Mouse (Mus musculus): ENCODE data around the gene Tenm2.

Tenm2 gene

DNA sequence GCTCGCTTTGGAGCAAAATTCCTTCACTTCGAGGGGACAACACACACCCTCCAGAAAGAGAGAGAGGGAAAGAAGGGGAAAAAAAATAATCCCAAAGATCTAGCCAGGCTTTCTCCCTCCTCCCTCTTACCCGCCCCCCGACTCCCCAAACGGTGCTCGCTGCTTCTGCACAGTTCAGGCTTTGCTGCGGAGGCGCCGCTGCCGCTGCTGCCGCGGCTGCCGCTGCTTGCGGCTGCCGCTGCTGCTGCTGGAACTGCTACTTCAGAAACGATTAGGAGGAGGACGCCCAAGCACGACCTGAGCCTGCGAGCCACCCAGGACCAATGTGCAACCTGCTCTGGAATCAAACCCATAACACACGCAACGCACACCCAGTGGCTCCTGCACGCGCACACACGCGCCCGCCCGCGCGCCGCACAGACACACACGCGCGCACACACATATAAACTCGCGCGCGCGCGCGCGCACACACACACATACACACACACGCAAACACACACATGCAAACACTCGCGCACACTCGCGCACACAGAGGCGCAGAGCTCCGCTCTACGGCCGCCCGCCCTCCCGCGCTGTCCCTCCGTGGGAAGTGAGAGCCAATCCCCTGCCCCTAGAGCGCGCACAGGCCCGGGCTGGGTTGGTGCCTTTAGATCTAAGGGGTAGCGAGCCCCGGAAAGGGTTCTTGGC lies at the start of gene Tenm2:
Tenm2 (minus strand) TSS at position 51 of the 687 bp plus-strand sequence.
- in situ Hi-C loops (cut with MboI, MseI) = no loop called here

DNA sequence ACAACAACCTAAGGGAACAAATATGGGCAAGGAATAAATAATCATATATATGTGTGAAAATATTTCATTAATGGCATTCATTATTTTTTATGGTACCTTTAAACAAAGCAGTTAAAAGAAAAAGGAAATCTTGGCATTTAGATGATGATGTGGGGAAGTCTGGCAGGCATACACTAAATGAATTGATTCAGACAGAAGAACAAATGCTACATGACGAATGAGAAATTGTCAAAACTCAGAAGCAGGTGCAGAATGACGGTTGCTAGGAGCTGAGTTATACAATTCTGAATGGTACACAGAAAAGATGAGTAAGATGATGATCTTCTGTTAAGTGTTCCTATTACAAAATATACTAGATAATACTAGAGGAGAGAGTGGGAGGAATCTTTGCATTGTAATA lies 49.4 kb upstream of the Tenm2 start:
- in situ Hi-C loops (cut with MboI, MseI) = no loop called here

DNA sequence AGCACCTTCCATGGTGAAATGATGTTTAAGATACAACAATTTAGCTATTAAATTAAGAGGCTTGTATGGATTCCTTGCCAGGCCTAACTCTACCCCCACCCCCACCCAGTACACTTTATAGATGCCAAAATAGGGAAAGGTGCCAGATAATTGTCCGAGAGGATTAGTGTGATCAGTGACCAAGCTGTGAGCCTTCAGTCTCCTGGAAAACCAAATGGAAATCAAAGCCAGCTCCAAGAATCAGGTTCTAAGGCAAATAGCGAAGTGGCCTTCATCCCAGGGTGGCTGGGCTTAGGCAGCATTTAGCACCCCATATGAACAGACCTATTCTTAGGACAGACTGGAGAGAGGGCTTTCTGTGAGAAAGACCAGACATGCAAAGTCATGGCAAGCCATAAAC lies 13.0 kb upstream of the Tenm2 start:
- in situ Hi-C loops (cut with MboI, MseI) = no loop called here

DNA sequence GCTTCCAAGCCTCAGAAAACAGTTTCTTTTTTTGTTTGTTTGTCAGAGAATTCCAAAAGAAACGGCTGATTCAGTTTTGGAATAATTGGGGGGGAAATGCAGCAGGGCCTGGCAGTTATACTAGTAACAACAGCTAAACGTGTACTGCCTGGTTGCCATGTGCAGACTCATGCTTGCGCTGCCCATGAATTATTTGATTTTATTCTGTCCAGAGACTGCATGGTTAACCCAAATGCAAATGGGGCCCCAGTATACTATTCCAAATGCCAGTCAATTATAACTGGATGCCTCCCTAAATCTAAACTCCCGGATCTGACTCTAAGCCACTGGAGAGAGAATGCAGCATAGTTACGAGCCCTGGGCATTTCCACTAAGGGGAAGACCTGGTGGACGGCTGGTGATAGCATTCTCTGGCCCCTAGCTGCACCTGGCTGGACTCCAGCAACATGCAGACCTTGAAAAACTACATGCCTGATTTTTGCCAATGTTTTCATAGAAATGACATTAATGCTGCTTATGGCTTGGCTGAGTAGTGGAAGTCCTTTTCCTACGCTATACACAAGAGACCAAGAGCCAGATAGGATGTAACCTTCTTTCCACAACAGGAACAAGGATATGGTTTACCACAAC lies 1.4 kb upstream of the Tenm2 start:
- in situ Hi-C loops (cut with MboI, MseI) = no loop called here

DNA sequence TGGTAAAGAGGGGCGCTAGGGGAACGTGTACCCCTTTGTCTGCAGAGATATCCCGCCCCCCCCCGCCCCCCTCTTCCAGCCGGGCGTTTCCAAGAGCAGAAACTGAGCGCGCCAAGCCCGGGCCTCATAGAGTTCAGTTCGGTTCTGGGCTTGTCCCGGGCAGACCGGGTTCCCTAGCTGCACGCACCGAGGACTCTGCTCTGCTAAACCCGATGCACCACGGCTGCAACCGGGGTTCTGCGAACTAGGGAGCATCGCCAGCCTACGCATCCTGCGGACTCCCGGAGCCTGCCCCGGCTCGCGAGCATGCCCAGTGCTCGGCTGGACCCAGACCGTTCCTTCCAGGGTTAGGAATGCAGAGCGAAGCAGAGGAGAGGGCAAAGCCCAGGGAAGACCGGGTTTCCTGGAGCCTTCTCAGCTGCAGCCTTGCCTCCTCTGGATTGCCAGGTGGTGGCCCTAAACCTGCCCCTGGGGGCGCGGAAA lies 878 bp upstream of the Tenm2 start:
- in situ Hi-C loops (cut with MboI, MseI) = no loop called here

DNA sequence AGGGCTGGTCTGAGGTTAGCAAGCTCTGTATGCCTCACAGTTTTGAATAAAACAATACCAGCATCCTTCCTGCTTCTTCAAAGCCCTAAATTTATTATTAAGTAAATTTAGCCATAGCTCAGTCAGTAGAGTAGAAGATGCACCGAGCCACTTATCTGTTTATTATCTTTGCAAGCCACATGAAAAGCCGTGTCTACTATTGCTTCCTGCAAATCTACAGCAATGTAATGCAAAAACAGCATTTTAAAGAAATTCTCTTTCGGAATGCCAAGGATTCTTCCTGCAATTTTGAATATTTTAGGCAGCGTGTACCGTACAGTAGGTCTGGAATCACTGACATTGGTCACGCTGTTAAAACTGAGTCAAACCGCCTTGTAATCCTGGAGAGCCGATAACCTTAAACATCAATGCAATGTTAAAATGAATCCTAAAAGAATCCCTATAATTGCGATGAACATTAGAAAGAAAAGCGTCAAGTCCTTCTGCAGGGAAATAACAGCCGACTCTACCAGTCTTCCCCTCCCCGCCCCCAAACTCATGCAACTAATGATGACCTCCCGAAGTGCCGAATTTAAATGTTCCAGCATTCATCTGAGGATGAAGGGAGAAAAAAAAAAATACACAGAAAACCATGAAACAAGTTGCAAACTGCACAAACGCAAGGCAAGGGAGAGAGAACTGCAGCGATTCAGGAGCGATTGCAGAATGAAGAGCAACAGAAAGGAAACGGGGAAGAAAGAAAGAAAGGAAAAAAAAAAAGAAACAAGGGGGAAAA lies 556 bp downstream of the Tenm2 start:
- in situ Hi-C loops (cut with MboI, MseI) = no loop called here

DNA sequence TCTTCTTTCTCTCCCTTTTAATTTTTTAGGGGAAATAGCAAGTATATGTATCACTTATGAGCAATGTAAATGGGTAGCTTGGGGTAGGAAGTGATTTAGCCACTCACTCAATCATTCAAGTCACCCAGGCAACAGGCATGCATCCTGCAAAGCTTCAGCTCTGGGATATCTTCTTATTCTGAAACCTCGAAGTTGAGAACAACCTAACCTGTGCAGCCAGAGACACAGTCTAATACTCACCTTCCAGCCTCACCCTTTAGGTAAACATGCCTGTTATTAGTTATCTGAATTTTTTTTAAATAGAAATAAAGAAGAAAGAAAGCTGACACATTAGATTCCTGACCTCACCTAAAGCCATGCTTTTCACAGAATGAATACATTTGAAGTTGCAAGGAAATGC lies 8.4 kb downstream of the Tenm2 start:
- in situ Hi-C loops (cut with MboI, MseI) = no loop called here

DNA sequence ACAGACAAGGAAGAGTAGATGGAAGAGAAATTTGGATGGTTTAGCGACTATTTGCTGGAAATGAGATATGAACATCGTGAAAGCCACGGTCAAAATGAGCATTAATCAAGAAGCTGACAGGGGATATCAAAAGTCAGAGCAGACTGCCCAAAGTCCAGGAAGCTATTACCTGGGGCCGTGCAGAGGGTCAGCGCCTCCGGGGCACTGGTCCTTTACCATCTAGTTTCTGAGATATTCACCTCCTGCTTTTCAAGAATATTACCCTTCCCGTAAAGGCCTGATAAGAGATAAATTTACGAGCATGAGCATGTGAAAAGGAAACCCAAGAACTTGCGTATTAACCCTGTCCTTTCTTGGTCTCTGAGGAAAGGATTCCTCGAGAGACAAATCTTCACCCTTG lies 8.8 kb downstream of the Tenm2 start:
- in situ Hi-C loops (cut with MboI, MseI) = no loop called here

DNA sequence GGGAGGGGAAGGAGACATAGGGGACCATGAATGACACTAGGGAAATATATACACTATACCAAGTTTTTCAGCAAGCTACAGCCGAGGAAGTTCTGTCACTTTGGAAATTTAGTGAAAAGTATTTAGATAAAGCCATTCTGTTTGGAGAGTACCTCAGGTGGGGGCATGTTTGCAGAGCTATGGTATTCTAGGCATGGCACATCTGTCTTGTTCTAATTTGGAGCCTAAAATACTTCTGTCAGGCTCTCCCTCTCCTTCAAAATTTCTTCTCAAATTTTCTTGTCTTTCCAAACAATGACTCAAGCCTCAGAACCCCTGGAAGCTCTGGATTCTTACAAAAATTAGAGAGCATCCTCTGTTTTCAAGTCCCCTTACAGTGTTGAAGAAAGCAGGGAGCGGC lies 13.0 kb downstream of the Tenm2 start:
- in situ Hi-C loops (cut with MboI, MseI) = no loop called here

DNA sequence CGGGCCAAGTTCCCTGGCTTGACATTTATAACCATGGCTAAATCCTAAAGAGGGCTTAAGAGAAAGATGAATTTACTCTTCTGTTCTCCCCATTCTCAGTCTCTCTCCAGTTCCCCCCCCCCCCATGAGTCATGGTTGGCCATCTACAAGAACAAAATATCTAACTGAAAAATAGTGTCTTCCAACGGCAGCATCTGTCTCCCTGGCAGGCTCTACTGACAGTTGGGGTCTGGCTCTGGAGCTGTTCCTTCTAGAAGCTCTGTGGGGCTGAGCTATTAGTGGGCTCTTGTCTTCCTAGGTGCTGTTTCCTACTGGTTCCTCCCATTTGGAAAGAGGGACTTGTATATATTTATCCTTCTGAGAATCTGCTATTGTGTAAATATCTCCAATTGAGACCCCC lies 13.7 kb downstream of the Tenm2 start:
- in situ Hi-C loops (cut with MboI, MseI) = no loop called here

DNA sequence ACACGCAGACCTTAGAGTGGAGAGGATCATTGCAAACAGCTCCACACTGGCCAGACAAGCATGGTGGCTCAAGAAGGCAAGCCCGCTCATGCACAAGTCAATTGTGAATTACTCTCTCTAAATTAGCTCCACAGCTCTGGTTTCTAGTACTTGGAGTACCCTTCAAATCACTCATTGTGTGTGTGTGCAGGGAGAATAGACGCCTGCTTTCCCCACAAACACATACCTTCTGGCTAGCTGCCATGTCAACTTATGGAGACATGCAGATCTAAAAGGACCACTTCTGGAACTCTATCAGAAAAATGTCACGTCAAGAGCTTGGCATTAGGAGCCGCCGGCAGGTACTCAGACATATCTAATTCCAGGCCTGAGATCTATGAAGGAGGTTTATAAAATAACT lies 14.8 kb downstream of the Tenm2 start:
- in situ Hi-C loops (cut with MboI, MseI) = no loop called here

DNA sequence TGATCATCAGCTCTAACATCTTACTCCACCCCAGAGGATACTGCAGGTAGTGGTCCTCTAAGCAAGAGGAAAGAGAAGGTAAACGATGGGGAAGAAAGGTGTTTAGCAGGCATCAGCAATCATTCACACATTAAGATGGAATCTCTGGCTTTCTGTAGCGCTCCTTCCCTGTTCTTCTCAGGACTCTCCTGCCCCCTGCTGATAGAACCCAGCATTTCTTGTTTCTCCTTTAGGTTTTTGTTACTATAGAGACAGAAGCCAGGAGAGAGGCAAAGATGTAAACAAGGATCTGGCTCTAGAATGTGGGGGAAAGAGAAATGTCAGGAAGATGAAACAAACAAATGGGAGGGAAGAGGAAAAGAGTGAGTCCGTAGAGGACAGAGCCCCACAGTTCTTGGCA lies 49.6 kb downstream of the Tenm2 start:
- in situ Hi-C loops (cut with MboI, MseI) = no loop called here

DNA sequence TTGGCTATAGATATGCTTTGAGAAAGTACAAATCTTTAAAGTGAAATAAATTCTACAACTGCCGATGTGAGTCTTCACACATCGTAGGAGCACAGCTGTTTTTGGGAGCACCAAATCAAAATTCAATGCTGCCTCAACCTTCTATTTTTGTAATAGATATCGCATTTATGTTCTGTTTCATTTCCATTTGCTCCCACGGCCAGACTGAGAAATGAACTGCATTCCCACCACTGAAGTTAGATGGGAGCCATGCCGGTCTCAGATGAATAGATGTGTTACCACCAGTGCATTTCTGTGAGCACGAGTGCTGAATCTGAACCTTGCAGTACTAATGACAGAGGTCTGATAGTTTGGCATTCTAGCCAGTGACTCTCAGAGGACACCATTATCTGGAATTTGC lies 58.3 kb downstream of the Tenm2 start:
- in situ Hi-C loops (cut with MboI, MseI) = no loop called here

DNA sequence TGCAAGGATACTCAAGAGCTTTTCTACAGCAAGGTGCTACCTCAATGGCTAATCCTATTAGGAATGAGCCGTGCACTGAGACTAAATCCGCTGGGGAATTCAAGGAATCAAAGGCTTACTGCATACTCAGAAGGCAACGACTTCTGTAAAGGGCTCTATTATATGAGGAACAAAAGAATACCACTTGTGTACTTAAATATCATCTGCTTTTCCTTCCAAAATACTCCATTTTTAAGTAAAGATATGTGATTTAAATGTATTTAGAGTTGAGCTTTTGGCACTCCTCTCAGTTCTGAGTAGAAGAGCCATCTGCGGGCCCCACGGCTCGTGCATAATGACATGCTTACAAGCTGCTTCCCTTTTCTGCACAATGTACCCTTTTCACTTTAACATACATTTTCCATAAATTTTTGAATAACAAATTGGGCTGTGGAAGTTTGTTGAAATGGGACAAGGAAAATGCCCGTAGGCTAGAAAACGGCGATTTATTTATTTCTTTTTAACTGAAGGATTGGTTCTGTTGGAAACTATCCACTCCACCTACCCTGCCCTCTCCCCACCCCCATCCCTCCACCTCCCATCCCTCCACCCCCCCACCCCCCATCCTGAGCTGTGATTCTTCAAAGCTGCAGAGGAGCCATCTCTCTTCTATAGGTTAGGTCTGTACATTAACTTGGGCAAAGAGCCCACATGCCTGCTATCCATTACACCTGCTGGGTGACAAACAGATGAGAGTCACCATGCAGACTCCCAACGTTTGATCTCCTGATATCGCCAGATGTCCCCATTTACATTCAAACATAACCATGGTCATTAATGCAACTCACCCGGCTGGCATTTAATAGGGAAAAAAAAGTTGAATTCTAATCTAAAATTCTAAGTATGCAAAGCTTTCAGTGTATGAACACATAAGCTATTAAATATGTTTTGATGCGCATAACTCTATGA lies 81.6 kb downstream of the Tenm2 start:
- in situ Hi-C loops (cut with MboI, MseI) = no loop called here

DNA sequence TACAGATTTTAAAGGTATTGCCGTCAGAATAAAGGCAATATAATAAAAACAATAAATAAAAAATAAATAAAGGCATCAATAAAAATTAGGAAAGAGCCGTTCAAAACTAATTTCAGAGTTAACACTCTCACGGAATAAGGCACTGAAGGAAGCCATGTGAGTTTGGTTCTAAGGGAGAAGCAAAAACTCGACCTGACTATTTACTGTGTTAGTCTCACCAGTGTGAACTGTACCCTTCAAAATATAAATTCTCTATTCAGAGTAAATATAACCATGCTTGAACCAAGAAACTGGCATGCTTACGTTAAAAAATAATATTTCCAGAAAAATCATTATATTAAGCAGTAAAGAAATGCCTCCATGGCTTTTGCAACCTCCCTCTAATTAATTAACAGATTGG lies 82.4 kb downstream of the Tenm2 start:
- in situ Hi-C loops (cut with MboI, MseI) = no loop called here

DNA sequence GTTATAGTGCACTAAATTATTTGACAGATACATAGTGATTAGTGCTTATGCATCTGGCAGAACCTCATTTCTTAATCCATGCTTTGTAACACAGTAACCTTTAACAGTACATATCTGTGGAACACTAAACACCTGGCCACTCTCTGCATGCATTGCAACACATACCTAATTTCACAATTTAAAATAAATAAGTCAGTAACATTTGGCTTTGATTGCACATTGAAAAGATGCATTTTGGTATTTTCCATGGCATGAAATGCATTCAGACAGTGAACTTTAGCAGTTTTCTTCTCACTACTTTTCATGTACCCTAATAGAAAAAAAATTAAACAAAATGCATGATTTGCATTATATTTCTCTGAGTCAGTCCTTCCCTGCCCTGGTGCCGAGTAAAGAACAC lies 85.8 kb downstream of the Tenm2 start:
- in situ Hi-C loops (cut with MboI, MseI) = no loop called here

DNA sequence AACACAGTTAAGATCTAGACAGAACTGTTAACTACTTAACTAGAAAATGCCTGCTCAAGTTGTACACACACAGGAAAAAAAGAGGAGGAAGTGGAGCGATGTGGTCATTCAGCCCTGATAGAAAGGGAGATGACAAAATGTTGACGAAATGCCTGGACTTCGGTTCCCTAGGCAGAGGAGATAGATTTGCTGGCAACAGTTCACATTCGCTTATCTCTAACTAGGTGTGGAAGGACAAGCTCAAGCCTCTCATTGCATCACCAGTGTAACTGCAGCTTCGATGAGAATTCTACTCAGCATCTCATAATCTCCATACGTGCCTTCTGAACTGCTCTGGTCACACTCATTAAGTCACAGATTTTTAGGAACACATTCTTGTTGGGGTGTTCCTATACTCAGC lies 91.8 kb downstream of the Tenm2 start:
- in situ Hi-C loops (cut with MboI, MseI) = no loop called here

DNA sequence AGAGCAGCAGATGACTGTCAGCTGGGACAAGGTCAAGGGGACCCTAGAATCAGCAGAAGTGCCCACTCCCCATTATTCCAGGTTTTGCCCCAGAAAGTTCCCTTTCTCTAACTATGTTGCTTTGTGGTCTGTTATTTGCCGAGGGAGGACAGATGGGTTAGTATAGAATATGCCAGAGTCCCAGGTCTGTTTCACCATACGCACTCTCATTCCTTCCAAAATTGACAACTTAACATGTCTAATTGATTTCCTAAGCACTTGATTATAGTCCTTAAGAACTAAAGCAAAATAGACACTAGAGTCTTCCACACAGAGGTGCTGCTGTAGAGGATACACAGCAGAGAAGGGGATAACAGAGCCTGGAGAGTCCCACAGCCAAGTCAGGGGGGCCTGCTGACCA lies 92.3 kb downstream of the Tenm2 start:
- in situ Hi-C loops (cut with MboI, MseI) = no loop called here

DNA sequence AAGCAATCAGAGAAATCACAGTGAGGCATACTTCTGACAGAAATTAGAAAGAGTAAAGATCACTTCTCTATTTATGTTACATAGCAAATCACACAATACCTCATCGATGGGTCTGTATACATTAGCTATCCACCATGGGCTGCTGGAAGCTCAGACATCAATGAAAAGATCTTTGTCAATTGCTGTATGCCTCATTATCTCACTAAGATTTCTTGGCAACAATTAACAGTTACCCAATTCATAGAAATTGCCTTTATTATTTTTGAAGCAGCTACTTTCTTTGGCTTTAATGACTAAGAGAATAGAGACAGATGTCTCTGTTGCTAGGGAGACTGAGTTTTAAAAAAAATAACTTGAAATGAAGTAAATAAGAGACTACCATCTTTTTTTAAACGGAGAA lies 106.9 kb downstream of the Tenm2 start:
- in situ Hi-C loops (cut with MboI, MseI) = no loop called here

DNA sequence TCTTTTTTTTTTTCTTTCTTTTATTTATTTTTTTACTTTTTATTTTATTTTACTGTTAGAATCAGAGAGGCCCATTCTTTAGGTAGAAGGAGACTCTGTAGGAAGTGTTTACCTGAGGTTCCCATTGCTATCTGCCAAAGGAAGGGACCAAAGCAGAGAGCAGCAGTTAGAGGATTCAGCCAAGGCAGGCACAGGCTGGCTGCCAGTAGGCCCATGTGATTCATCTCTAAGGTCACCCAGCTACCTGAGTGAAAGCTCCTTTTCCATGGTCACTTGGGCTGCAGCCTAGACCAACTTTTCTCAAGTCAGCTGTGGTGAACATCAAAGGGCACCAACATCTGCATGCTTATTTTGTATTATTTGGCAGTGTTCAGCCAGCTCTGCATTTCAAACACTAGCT lies 117.7 kb downstream of the Tenm2 start:
- in situ Hi-C loops (cut with MboI, MseI) = no loop called here

DNA sequence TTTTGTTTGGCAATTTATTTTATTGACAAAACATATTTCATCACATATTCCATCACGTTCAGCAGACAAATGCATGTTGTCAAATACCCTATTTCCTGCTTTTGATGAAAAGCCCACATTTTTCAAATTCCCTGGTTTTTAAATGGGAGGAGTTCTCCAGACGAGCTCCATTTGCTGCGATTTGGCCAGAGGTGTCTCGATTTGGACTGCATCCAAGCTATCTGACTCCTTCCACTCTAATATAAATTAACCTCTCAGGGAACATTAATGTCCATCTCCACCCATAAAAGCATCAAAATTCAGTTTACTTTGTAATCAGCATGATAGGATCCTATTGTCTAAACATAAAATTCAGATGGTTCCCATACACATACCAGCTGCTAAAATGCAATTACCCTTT lies 120.6 kb downstream of the Tenm2 start:
- in situ Hi-C loops (cut with MboI, MseI) = no loop called here

DNA sequence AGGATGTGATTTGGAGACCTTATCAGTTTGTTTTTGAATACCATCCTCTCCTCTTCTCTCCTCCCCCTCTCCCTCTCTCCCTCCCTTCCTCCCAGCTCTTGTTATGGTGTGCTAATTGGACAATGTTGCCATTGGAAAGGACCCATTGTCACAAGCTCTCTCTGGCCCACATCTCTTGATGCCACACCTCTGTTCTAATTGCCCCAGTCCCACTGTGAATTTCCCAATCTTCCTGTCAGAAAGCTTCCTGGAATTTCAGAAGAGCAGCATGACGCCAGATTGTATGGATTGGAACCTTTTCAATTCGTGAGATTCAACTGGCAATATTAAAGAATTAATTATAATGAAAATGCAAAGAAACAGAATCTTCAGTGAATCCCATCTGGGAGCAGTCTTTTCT lies 128.7 kb downstream of the Tenm2 start:
- in situ Hi-C loops (cut with MboI, MseI) = no loop called here
